Mouse (Mus musculus) right cerebral cortex, adult 2 months (tissue): ENCODE results near the gene Cish.

Experiments
- DNase-seq, 2 experiments: peaks; one replicate each; pipeline ENCODE4 v3.0.0; 2021 to 2022; ENCODE audit warnings: low spot score in 2 of 2

Gene Cish

DNA sequence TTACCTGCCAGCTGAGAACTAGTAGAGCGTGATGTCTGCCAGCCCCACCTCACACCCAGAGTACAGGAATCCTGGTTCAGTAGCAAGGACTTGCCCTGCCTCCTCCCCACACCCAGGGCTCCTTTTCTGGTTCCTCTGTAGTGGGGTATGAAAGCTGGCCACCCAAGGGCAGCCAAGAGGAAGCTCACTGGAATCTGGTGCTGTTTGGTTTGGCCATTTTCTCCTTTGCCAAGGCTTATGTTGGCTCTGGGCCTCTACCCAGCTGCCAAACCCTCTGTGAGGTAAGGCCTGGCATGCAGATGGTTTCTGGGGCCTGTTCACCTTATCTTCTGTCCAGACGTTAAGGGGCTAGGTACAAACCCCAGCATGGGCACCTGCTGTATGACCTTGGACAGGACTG is 20.0 kb downstream of the Cish start:
- DNase-seq: no peak

DNA sequence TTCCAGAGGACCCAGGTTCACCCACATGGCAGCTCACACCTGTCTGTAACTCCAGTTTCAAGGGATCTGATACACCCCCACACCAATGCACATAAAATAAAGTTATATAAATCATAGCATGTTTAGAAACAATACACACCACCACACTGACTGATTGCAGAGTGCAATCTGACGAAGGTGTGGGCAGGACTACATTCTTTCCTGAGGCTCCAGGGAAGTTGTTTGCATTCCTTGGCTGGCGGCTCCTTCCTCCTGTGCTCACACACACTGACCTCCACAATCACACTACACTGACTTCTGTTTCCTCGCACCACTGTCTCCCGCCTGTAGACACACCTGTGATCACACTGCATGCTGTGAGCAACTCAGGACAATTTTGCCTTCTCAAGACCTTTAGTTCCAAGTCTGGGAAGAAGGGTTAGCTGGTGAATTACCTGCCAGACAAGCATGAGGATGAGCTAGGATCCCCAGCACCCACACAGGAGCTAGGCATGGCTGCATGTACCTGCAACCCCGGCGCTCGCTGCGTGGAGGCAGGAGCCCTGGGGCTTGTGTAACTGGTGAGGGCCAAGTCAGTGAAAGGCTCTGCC is 26.7 kb downstream of the Cish start:
- no peak for DNase-seq

DNA sequence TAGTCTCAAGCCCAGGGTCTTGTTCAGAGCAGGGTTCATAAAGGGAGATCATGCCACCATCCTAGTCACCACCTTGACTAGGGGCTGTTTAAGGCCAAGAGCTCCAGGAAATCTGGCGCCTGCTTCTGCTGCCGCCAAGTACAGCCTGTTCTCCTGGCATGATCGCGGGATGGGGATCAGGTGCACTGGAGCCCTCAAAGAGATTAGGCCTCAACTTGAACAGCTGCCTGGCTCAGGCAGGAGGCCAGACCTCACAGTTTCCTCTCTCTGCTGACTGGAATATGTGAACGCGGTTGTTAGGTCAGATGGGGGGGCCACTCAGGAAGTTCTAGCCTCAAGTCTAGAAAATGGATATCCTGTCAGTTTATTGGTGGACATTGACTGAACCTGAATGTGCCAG is 27.7 kb downstream of the Cish start:
- DNase-seq: no peak

DNA sequence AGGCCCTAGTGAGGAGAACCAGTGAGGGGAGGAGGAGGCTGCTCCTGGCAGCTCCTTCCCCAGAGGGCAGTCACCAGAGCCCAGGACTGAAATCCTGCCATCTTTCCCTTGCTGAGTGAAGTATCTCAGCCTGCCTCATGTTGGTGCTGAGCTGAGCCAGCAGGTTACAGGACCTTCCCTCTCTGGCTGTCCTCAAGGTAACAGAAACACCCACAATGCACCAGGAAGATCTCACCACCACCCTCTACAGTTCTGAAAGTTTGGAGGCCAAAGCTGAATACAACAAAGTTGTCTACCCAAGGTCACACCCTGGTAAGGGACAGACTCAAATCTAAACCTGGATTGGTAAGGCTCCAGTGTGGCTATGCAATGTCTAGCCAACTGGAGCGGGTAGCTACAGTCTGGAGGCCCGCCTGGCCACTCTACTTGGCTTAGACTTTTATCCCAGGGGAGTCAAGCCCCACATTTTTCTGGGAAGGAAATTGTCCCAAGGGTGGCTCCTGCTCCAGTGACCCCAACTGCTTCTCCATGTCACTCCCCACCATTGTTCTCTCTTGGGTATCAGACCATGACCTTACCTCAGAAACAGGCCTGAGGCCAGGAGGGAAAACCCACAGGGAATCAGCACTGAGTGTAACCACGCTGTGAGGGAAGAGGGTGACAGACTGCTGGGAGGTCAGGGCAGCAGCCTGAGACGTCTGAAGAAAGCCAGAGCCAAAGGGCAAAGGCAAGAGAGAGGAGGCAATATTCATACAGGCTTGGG is 29.2 kb downstream of the Cish start:
- no peak for DNase-seq

DNA sequence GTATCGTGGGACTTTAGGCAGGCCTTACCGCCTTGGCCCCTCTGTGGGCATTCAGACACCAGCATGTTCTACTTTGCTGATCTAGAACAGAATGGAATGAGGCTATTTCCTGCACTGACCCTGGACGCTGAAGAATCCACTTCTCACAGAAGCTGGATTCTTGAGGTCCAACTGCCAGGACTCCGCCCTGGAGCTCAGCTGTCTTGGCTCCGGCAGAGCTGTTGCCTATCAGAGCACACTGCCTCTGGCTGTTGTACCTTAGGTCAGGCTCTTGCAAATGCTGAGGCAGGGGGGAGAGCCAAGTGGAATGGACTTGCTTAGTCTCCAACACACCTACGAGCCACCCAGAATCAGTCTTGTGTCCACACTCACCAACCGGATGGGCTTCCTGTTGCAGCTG is 30.1 kb downstream of the Cish start:
- no peak for DNase-seq

DNA sequence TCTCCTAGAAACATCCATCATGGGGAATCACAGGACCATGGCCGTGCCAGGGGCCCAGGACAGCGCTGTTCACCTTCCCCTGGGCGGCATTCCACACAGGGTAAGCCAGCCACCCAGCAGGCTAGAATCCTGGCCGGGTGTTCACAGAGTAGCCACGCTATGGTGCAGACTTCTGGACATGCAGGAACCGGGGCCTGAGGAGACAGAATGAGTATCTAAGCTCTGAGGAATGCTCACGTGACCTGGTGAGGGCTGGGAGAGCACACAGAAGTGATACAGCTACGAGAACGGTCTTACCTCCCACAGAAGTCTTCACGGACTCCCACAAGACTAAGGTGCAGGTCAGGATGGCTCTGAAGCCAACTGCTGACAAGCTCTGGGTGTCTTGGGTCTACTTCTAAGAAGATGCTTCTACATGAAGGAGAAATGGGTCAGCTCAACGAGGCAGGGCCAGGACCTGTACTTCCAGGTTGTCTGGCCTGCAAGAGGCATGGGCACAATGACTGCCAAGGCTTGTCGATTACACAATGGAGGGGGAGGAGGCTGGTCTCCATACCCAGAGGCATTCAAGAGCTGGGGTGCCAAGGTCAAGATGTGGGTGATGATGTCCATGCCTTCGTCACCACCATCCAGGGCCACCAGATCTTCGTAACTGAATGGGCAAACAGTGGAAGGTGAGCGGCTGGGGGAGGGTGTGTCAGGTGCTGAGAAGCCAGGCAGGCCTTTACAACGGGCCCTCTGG is 32.2 kb downstream of the Cish start:
- no peak for DNase-seq

DNA sequence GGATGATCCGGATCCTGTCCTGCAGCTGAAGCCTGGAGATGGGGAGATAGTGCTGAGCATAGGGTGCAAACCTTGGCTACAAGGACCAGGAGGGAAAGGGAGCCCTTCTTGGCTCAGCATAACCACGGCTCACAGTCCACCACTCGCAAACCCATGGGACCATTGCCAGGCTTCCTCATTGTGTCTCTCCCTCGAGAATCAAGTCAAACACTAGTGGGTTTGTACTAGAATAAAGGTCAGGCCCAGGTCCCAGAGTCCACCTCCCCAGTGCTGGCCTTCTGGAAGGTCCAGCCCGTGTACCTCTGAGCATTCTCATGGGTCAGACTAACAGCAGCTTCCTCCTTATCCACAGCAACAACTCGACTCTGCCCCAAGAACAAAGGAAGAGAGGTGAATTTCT is 35.0 kb downstream of the Cish start:
- no peak for DNase-seq

DNA sequence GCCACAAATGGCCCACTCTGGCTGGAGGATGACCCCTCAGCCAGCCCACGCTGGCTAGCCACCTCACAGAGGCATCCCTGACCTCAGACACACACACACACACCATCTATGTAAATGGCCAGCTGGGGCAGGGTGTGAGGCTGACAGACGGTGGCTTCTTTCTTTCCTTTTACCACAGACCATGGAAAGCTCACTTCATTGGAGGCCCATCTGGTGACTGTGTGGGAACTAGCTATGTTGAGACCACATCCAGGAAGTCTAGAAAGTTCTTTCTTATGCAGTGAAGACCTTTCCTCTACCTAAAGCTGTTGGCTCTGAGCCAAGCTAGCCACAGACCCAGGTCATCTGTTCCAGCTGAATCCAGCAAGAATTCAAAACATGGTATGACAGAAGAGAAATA is 37.9 kb downstream of the Cish start:
- DNase-seq: no peak

DNA sequence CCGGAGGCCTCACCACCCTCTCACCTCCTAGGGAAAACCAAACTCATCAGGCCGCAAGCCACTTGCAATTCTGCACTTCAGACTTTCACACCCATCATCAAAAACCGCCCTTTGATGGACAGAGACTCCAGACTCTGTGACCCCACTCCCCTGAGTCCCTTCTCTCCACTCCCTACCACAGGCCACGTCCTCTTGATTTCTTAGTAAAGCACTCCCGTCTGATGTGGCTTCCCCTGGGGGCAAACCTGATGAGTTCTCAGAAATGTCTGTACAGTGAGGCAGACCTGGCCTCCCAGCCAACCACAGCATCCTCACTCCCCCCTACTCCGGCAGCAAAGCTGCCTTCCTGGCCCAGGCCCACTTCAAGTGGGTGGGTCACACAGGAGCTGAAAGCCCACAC is 38.5 kb downstream of the Cish start:
- DNase-seq: no peak

DNA sequence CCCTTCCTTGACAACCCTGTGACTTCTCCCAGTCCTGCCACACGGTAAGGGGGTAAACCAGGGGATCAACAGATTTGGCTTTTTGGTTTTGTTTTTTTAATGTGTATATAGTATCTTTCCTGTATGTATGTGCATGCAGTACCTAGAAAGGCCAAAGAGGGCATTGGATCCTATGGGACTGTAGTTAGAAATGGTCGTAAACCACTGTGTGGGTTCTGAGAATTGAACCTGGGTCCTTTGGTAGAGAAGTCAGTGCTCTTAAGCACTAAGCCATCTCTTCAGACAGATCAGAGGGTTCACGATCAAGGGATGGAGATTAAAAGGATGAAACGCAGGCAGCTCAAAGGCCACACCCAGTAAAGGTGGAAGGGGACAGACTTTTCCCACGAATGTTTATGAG is 39.2 kb downstream of the Cish start:
- DNase-seq: no peak

DNA sequence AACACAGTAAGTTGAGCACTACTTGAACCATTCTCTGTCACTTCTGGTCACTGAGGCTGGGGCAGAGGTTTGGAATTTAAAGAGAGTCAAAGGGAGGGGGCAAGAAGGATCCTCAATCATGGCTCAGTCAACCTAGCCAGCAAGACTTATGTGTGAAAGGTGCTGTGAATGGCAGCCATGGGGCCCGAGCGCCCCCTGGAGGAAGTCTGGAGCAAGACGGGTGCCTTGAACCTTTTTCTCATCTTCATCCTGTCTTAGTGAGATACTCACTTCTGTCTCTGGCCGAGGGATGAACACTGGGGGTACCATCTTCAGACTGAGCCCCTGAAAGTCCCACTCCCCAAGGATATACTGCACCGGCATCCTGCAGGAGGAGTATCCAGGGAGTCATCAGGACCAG is 40.1 kb downstream of the Cish start:
- DNase-seq: peak; percentile 73 to 80

DNA sequence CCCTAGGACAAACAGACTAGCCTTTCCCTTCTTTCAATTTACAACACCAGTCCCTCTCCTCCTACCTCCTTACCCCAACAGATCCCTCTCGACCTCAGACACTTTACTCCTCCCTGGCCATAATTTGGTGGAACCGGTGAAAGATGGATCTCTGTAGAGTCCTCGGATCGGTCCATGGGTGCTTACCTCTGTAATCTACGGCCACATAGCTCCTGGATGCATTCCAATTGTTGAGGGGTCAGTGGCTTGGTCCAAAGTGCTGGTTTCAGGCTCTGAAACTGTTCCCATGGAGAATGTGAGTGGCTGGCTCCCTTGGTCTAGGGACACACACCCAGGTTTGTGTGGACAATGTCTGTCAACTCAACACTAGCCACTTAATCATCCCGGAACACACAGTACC is 40.6 kb downstream of the Cish start:
- DNase-seq: no peak

DNA sequence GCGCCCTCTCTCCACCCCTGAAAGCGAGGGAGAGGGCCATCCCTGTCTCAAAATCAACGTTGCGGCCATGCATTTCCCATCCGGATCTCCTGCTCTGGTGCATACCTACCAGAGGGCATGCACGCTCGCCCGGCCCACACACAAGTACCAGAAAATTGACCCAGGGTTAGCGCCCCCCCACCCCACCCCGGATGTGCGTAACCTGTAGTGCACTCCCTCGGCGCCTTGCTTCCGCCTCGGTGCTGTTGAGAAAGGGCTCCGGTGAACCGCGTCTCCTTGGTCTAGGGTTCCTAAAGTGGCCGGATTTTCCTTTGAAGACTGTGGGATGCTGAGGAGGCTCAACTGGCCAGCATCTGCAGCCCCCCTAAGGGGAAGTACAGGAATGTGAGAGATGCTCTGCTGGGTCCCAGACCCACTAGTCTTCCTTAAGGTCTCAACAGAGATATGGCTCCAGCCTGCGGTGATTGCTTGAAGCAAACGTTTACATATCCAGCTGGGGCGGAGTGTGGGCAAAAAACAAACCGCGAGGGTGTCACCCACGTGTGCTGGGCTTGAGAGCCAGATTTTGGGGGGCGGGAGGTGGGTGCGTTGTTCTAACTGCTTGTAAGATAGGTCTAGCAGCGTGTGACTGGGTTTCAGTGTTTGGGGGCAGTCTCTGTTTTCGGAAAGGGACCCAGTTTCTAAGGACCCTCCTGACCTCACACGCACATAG is 42.5 kb downstream of the Cish start, which contains the start of gene Hemk1:
Hemk1 (minus strand) TSS at position 179 of the 712 bp plus-strand sequence.
- DNase-seq: peak; percentile 78 to 86

DNA sequence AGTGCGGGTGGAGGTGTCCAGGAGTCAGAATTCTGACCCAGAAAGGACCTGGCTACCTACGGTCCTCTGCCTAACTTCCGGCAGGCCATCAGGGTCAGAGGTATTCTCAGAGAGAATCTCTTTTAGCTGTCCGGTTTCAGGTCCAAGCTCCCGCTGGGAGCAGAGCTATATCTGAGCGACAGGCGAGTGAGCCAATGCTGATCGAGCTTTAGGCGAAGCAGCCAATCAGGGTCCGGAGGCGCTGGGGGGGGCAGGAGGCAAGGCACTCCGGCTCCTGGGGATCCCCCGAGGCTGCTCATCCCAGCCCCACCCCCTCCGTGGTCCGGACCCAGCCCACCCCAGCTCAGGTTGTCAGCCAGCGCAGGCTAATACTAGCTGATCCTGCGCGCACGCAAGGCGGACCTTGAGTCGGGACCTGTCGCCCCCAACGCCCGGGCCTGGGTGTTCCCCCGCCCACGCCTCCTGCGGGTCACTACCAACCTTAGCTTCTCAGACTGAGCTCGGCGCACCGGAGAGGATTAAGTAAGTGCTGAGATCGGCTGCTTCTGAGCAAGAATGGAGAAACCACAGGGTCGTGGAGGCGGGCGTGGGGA is 44.5 kb downstream of the Cish start, which contains the start of gene 6430571L13Rik:
6430571L13Rik (plus strand) TSS at position 336 of the 593 bp plus-strand sequence.
- peak; percentile 93 to 95 for DNase-seq

DNA sequence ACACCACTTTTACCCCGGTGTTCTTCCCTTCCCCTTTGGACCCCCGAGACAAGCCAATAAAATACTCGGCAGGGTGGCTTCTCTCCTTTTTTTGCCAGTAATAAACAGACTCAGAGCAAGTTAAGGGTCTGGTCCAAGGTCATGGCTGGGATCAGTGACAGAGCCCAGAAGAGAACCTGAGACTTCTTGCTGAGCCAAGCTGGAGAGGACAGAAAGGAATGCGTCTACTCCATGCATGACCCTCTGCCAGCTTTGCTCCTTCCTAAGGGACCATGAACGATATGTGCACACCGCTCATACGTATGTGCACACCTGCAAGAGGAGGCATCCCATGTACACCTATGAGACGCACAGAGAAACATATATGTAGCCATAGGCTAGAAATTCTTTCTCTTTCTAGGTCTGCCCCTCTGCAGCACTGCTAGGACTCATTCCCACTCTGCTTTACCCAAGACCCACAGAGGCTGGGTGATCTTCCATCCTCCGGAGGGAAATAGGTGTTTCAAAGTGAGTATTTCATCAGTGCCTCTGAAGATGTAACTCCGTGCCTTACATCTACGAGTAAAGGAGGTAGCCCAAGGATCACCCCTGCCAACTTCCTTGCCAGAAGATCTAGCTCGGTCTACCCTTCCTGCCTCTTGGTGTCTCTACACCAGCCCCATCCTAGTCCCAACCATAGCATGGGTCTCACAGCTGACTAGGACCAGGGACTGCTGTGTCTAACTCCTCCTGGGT is 45.3 kb downstream of the Cish start:
- no peak for DNase-seq

DNA sequence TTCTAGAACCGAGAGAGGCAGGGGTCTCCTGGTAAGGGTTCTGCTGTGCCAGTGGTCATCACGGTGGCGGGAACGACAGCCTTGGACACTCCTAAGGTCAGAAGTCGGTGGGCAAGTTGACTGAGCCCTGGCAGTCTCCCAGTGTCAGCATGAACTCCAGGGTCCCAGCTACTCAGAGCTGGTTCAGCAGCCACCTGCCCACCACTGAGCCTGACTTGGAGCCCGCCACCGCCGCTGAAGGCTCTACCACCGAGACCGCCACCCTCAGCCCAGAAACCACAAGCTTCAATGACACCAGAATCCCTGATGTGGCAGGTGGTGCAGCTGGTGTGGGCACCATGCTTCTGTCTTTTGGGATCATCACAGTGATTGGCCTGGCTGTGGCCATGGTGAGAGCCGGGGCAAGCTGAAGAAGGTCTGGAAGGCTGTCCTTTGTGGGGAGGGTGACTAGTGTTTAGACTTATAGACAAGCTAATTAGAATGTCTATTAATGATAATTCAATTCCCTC is 46.4 kb downstream of the Cish start:
- DNase-seq: no peak

DNA sequence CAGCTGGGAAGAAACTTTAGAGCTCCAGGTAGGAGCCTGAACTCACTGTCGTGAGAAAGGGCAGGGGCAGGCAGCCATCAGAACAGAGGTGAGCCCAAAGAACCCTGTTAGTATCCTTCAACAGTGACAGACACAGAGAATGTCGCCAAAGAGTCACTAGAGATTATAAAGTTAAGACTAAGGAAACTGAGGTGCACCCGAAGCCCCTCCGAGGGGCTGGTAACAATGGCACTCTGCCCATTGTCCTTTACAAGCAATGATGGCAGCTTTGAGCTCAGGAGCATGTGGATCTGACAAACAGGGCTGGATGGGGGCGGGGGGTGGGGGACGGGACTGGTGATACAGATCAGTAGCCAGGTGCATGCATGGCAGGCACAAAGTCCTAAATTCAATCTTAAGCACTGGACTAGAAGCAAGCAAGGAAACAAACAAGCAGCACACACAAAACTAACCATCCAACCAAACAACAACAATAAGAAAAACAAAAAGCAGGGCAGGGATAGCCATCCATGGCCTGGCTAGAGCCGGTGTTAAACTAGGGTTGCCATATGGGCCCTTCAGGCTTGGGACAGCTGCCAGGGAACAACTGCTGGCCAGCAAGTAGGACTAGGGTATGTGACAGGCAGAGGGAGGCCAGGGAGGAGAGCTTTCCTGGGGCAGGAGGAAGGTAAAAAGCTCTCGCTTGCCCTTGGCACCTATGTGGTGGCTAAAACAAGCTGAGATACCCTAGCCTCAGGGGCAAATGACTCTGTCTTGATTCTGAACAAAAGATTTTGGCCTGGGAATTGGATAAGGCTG is 47.5 kb downstream of the Cish start:
- no peak for DNase-seq

DNA sequence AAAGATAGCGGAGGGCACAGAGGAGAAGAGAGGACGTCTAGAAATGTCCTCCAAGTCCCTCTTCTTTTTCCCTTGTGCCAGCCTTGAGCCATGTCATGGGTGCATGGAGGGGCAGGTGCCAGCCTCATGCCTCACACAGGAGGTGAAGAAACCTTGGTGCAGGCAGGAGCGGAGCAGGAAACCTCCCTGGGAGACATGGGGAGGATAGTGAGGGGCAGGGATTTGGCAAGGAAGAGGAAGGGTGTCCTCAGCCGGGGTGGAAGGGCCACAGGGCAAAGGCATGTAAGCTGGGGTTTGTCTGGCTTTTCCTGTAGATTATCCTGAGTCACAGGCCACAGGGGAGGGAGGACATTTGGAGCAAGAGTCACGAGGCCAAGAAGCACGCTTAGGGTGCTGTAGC is 48.2 kb downstream of the Cish start:
- no peak for DNase-seq

DNA sequence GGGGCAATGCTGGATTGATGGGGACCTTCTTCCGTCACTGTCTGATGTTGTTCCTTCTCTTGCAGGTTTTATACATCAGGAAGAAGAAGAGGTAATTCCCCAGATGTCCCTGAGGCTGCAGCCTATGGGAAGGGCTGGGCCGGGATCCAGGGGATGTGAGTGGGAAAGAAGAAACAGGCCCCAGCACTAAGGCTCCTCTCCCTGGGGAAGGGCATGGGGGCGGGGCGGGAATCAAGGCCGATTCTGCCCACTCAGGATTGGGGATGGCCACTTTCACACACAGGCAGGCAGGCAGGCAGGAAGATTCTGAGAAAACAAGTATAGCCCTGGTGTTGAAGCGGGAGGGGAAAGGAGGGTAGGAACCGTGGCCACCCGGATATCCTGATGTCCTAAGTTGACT is 50.3 kb downstream of the Cish start:
- no peak for DNase-seq

DNA sequence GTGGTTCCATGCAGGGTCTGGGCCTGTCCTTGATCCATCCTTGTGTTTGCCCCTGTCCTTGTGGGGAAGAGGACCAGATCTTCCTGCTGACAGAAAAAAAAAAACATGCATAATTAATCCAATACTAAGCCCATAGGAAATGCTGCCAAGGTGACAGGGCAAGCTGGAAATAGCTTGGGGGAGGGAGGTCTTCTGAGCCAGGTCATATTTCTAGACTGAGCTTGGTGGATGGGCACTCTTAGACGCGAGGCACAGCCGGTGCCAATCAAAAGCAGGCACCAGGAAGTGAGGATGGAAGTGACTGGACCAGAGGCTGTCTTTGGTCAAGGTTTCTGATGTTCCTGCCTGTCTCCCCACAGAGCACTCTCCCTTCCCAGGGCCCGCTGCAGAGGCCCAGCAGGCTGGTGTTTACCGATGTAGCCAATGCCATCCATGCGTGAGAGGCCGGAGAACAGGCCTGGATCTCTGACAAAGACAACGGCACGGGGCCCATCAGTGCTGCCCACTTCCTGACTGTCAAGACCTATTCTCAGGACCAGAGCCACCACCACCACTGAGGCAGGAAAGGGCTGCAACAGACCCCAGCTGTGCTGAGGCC is 51.9 kb downstream of the Cish start:
- no peak for DNase-seq
